Mouse (Mus musculus): ENCODE results near the gene Shank2. TPM values are rescaled to one million over a fixed set of nuclear protein-coding genes. Genes with fewer than 3 reads are reported as not detected.

The Shank2 gene
- polyA plus RNA-seq, 1 experiment from 2014 or later: 0.40 TPM

- whole genome bisulfite sequencing (ENCODE audit: insufficient replicate concordance): 63% methylated on average over 6 of the region's 6 CpGs
- H3K9ac ChIP-seq (ENCODE audit: low read depth, low read length): no peak overlapping the region
- H3K4me2 ChIP-seq: no peak overlapping the region
- ATAC-seq (replicated peaks; ENCODE audit: insufficient number of reproducible peaks, low FRiP score, low TSS enrichment): no peak
- H3K4me3 ChIP-seq (ENCODE audit: low read depth, low read length): no peak overlapping the region
- H3K27me3 ChIP-seq (ENCODE audit: control insufficient read depth, insufficient read depth, low read length): peaks cover 26% of the 10 kb centered on the region
- no peak overlapping the region for H3K27ac ChIP-seq (ENCODE audit: low read depth, low read length)
- H3K4me1 ChIP-seq (ENCODE audit: control insufficient read depth, insufficient read depth, low read length): peaks cover 4% of the 10 kb centered on the region; the same call in 1 of the 2 replicates
- no peaks in the 10 kb centered on the region for H3K36me3 ChIP-seq (ENCODE audit: control insufficient read depth, insufficient read depth, low read length)
- H3K9me3 ChIP-seq (replicated peaks; ENCODE audit: control insufficient read depth, low read length): no peaks in the 10 kb centered on the region
These were observed 286.3 kb downstream of the Shank2 start for GRCm38 (mm10) chr7:144287991-144288390.

- H3K36me3 ChIP-seq (ENCODE audit: control insufficient read depth, insufficient read depth, low read length): no peaks in the 10 kb centered on the region
- no peak overlapping the region for H3K4me2 ChIP-seq
- no peak overlapping the region for H3K27ac ChIP-seq (ENCODE audit: low read depth, low read length)
- no peak overlapping the region for H3K9ac ChIP-seq (ENCODE audit: low read depth, low read length)
- H3K4me1 ChIP-seq (ENCODE audit: control insufficient read depth, insufficient read depth, low read length): no peaks in the 10 kb centered on the region
- ATAC-seq (replicated peaks; ENCODE audit: insufficient number of reproducible peaks, low FRiP score, low TSS enrichment): no peak
- no peak overlapping the region for H3K4me3 ChIP-seq (ENCODE audit: low read depth, low read length)
- H3K27me3 ChIP-seq (ENCODE audit: control insufficient read depth, insufficient read depth, low read length): peaks cover 2% of the 10 kb centered on the region; the same call in 1 of the 2 replicates
- 61% methylated on average over 7 of the region's 7 CpGs for WGBS (ENCODE audit: insufficient replicate concordance)
- no peaks in the 10 kb centered on the region for H3K9me3 ChIP-seq (replicated peaks; ENCODE audit: control insufficient read depth, low read length)
These were observed 289.8 kb downstream of the Shank2 start for GRCm38 (mm10) chr7:144291478-144291877.

- no peak overlapping the region for H3K4me2 ChIP-seq
- H3K9ac ChIP-seq (ENCODE audit: low read depth, low read length): no peak overlapping the region
- no peak overlapping the region for H3K27ac ChIP-seq (ENCODE audit: low read depth, low read length)
- H3K36me3 ChIP-seq (ENCODE audit: control insufficient read depth, insufficient read depth, low read length): no peaks in the 10 kb centered on the region
- H3K4me1 ChIP-seq (ENCODE audit: control insufficient read depth, insufficient read depth, low read length): no peaks in the 10 kb centered on the region
- H3K9me3 ChIP-seq (replicated peaks; ENCODE audit: control insufficient read depth, low read length): no peaks in the 10 kb centered on the region
- H3K27me3 ChIP-seq (ENCODE audit: control insufficient read depth, insufficient read depth, low read length): peaks cover 2% of the 10 kb centered on the region; the same call in 1 of the 2 replicates
- ATAC-seq (replicated peaks; ENCODE audit: insufficient number of reproducible peaks, low FRiP score, low TSS enrichment): no peak
- no peak overlapping the region for H3K4me3 ChIP-seq (ENCODE audit: low read depth, low read length)
- WGBS (ENCODE audit: insufficient replicate concordance): 76% methylated on average over 3 of the region's 3 CpGs
These were observed 291.9 kb downstream of the Shank2 start for GRCm38 (mm10) chr7:144293611-144294010.

- WGBS (ENCODE audit: insufficient replicate concordance): 38% methylated on average over 13 of the region's 13 CpGs
- H3K27ac ChIP-seq (ENCODE audit: low read depth, low read length): no peak overlapping the region
These were observed 292.8 kb downstream of the Shank2 start for GRCm38 (mm10) chr7:144294239-144295200.

GRCm38 (mm10) chr7:144299351-144299750 is 297.6 kb downstream of the Shank2 start:
- no peak overlapping the region for H3K9ac ChIP-seq (ENCODE audit: low read depth, low read length)
- H3K4me3 ChIP-seq (ENCODE audit: low read depth, low read length): no peak overlapping the region
- H3K36me3 ChIP-seq (ENCODE audit: control insufficient read depth, insufficient read depth, low read length): no peaks in the 10 kb centered on the region
- H3K4me1 ChIP-seq (ENCODE audit: control insufficient read depth, insufficient read depth, low read length): no peaks in the 10 kb centered on the region
- no peak for ATAC-seq (replicated peaks; ENCODE audit: insufficient number of reproducible peaks, low FRiP score, low TSS enrichment)
- no peak overlapping the region for H3K4me2 ChIP-seq
- no peak overlapping the region for H3K27ac ChIP-seq (ENCODE audit: low read depth, low read length)
- no peaks in the 10 kb centered on the region for H3K9me3 ChIP-seq (replicated peaks; ENCODE audit: control insufficient read depth, low read length)
- WGBS (ENCODE audit: insufficient replicate concordance): 86% methylated on average over 2 of the region's 2 CpGs
- no peaks in the 10 kb centered on the region for H3K27me3 ChIP-seq (ENCODE audit: control insufficient read depth, insufficient read depth, low read length)

More at GRCm38 (mm10) chr7:144294239-144295200, 292.8 kb downstream of the Shank2 start:
- no peak for ATAC-seq (replicated peaks; ENCODE audit: insufficient number of reproducible peaks, low FRiP score, low TSS enrichment)
- Histone ChIP-seq H3K27me3 (ENCODE audit: control insufficient read depth, insufficient read depth, low read length) (peaks cover 2% of the 10 kb centered on the region; the same call in 1 of the 2 replicates), H3K9ac (ENCODE audit: low read depth, low read length) (no peak overlapping the region), H3K4me1 (ENCODE audit: control insufficient read depth, insufficient read depth, low read length) (no peaks in the 10 kb centered on the region), H3K4me2 (no peak overlapping the region), H3K36me3 (ENCODE audit: control insufficient read depth, insufficient read depth, low read length) (no peaks in the 10 kb centered on the region), H3K4me3 (ENCODE audit: low read depth, low read length) (no peak overlapping the region), H3K9me3 (replicated peaks; ENCODE audit: control insufficient read depth, low read length) (no peaks in the 10 kb centered on the region)

GRCm38 (mm10) chr7:144301646-144302045 is 299.9 kb downstream of the Shank2 start:
- WGBS (ENCODE audit: insufficient replicate concordance): 63% methylated on average over 4 of the region's 4 CpGs

GRCm38 (mm10) chr7:144302498-144302897 is 300.8 kb downstream of the Shank2 start:
- WGBS (ENCODE audit: insufficient replicate concordance): 75% methylated on average over 5 of the region's 5 CpGs
- no peaks in the 10 kb centered on the region for H3K9me3 ChIP-seq (replicated peaks; ENCODE audit: control insufficient read depth, low read length)
- no peak overlapping the region for H3K4me3 ChIP-seq (ENCODE audit: low read depth, low read length)
- H3K36me3 ChIP-seq (ENCODE audit: control insufficient read depth, insufficient read depth, low read length): no peaks in the 10 kb centered on the region
- no peak overlapping the region for H3K9ac ChIP-seq (ENCODE audit: low read depth, low read length)
- H3K27ac ChIP-seq (ENCODE audit: low read depth, low read length): no peak overlapping the region
- no peaks in the 10 kb centered on the region for H3K27me3 ChIP-seq (ENCODE audit: control insufficient read depth, insufficient read depth, low read length)
- no peak for ATAC-seq (replicated peaks; ENCODE audit: insufficient number of reproducible peaks, low FRiP score, low TSS enrichment)
- no peaks in the 10 kb centered on the region for H3K4me1 ChIP-seq (ENCODE audit: control insufficient read depth, insufficient read depth, low read length)
- H3K4me2 ChIP-seq: no peak overlapping the region

More at GRCm38 (mm10) chr7:144301646-144302045, 299.9 kb downstream of the Shank2 start:
- no peak overlapping the region for H3K27ac ChIP-seq (ENCODE audit: low read depth, low read length)
- no peaks in the 10 kb centered on the region for H3K9me3 ChIP-seq (replicated peaks; ENCODE audit: control insufficient read depth, low read length)
- H3K4me1 ChIP-seq (ENCODE audit: control insufficient read depth, insufficient read depth, low read length): no peaks in the 10 kb centered on the region
- ATAC-seq (replicated peaks; ENCODE audit: insufficient number of reproducible peaks, low FRiP score, low TSS enrichment): no peak
- H3K27me3 ChIP-seq (ENCODE audit: control insufficient read depth, insufficient read depth, low read length): no peaks in the 10 kb centered on the region
- H3K36me3 ChIP-seq (ENCODE audit: control insufficient read depth, insufficient read depth, low read length): no peaks in the 10 kb centered on the region
- no peak overlapping the region for H3K4me3 ChIP-seq (ENCODE audit: low read depth, low read length)
- no peak overlapping the region for H3K4me2 ChIP-seq
- no peak overlapping the region for H3K9ac ChIP-seq (ENCODE audit: low read depth, low read length)

- no peak for ATAC-seq (replicated peaks; ENCODE audit: insufficient number of reproducible peaks, low FRiP score, low TSS enrichment)
- Histone ChIP-seq H3K9ac (ENCODE audit: low read depth, low read length) (no peak overlapping the region), H3K27me3 (ENCODE audit: control insufficient read depth, insufficient read depth, low read length) (no peaks in the 10 kb centered on the region), H3K4me1 (ENCODE audit: control insufficient read depth, insufficient read depth, low read length) (no peaks in the 10 kb centered on the region), H3K4me2 (no peak overlapping the region), H3K9me3 (replicated peaks; ENCODE audit: control insufficient read depth, low read length) (no peaks in the 10 kb centered on the region), H3K36me3 (ENCODE audit: control insufficient read depth, insufficient read depth, low read length) (no peaks in the 10 kb centered on the region), H3K27ac (ENCODE audit: low read depth, low read length) (no peak overlapping the region), H3K4me3 (ENCODE audit: low read depth, low read length) (no peak overlapping the region)
- WGBS (ENCODE audit: insufficient replicate concordance): 77% methylated on average over 10 of the region's 10 CpGs
These were observed 306.2 kb downstream of the Shank2 start for GRCm38 (mm10) chr7:144307853-144308409.

Measured in heart, embryonic 11.5 days (tissue).